Mouse (Mus musculus) mesoderm, embryonic 11.5 days (tissue): Measurements from ENCODE around the gene Srsf10.

Experiments
- DNase-seq: peaks from one replicate; pipeline ENCODE4 v3.0.0-alpha.2; 2012; ENCODE audit warnings: low read depth, low spot score

The Srsf10 gene

GRCm38 (mm10) chr4:135883881-135884516 is 28.5 kb downstream of the Srsf10 start:
- DNase-seq, result no peak

DNA sequence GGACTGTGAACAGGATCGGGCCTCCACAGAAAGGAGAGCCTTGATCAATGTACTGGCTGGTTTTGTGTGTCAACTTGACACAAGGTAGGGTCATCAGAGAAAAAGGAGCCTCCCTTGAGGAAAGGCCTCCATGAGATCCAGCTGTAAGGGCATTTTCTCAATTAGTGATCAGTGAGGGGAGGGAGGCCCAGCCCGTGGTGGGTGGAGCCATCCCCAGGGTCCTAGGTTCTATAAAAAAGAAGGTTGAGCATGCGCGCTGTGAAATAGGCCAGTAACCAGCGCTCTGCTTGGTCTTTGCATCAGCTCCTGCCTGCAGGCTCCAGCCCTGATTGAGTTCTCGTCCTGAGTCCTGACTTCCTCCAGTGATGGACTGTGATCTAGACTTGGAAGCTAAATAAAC is 29.0 kb downstream of the Srsf10 start:
- no peak for DNase-seq

DNA sequence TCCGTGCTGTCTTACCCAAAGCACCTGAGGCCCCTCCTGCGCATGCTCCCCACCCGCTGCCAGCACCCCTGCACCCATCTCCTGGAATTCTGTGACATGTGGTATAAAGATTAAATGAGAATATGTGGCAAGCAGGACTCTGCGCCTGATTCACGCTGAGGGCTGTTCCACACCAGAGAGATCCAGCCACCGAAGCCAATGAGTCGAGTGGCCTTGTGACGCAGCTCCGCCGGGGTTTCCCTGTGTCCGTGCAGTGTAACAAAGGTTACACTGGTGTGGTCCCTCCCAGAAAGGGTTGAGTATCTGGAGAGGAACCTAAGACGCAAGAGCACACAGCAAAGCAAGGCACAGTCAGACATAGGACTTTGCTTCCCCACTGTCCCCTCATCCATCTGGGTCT is 30.1 kb downstream of the Srsf10 start:
- no peak for DNase-seq

DNA sequence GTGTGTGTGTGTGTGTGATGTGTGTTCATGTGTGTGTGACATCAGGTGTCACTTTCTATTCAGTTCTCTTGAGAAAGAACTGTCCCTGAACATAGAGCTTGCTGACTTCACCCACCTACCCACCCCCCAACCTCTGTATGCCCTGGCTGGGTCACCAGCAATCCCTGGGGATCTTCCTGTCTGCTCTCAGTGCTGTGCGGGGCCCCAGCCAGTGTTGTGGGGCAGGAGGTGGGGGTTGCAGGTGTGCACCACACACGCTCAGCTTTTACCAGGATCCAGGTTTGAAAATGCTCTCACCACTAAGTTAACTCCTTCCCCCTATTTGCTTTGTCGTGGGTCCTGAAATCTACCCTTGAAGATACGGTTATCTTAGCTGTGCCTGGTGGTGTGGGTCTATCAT is 30.6 kb downstream of the Srsf10 start:
- DNase-seq, result no peak

DNA sequence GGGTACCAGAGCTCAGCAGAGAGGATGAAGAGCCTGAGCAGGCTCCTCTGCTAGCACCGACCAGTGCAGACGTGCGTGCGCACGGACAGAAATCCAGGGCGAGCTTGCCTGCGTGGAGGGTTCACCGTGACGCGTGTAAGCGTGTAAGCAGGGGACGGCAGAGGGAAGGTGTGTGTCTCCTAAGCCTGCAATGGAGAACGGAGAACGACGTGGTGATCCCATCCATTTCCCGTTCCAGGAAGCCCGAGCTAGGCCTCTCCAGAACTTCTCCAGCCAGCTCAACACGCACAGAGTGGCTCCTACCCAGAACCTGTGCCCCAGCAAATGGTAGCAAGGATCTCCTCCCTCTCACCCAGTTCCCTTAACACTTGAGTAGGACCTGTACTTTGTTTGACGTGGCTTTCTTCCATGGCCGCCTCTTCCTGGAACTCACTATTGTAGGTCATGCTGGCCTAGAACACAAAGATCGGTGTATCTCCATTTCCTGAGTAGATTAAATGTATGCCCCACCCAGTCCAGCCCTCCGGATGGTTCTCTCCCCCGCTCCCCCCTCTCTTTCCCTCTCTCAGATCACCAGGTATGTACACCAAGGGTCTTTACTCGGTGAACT is 33.0 kb downstream of the Srsf10 start:
- no peak for DNase-seq

- no peak for DNase-seq
Measured at GRCm38 (mm10) chr4:135889146-135889883, 33.8 kb downstream of the Srsf10 start.

GRCm38 (mm10) chr4:135889884-135890283 is 34.3 kb downstream of the Srsf10 start:
- DNase-seq, result peak; percentile 69

- DNase-seq, result no peak
Measured at GRCm38 (mm10) chr4:135891539-135891938, 36.0 kb downstream of the Srsf10 start.

- DNase-seq, result no peak
Measured at GRCm38 (mm10) chr4:135892884-135893283, 37.3 kb downstream of the Srsf10 start.

GRCm38 (mm10) chr4:135895071-135895571 is 39.6 kb downstream of the Srsf10 start, which contains the start of gene Cnr2:
TSS of gene Cnr2 (plus strand) at chr4:135895394.
- no peak for DNase-seq

GRCm38 (mm10) chr4:135896157-135896556 is 40.6 kb downstream of the Srsf10 start:
- no peak for DNase-seq

- no peak for DNase-seq
Measured at GRCm38 (mm10) chr4:135898380-135899049, 43.0 kb downstream of the Srsf10 start.

GRCm38 (mm10) chr4:135899050-135899448 is 43.5 kb downstream of the Srsf10 start:
- no peak for DNase-seq

- DNase-seq, result no peak
Measured at GRCm38 (mm10) chr4:135900008-135900407, 44.5 kb downstream of the Srsf10 start.

GRCm38 (mm10) chr4:135902606-135903242 is 47.2 kb downstream of the Srsf10 start:
- DNase-seq, result no peak

DNA sequence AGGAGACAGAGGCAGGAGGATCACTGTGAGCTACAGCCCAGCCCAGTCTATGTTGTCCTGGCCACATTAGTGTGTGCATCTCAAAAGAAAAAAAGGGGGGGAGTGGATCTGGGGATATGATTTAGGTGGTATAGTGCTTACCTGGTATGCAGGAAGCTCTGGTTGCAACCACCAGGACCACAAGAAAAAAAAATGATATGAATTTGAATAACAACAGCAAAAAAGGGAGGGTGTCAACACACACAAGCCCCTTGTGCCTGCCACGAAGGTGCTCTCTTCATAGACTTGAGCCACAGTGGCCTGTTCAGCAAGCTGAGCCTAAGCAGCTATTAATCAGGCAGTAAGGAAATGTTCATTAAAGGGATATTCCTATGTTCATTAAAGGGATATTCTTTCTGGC is 49.3 kb downstream of the Srsf10 start:
- no peak for DNase-seq

GRCm38 (mm10) chr4:135906633-135907032 is 51.1 kb downstream of the Srsf10 start:
- no peak for DNase-seq

GRCm38 (mm10) chr4:135909326-135910066 is 53.9 kb downstream of the Srsf10 start:
- no peak for DNase-seq

DNA sequence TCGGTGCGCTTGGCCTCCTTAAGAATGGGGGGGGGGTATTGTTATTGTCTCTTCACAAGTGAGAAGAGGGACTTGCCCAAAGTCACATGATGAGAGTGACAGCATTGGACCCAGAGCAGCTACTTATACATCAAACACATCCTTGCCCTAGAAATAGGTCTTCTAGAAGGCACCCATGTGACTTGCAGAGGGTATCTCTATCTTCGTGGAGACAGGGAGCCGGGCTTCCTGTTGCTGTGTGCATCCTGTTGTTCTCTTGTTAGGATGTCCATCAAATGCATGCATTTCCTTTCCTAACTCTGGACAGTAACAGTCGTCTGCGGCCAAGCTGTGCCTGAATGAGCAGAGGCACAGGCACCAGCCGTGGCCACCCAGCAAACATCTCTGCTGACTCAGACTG is 56.0 kb downstream of the Srsf10 start:
- DNase-seq, result no peak

GRCm38 (mm10) chr4:135912164-135912563 is 56.6 kb downstream of the Srsf10 start:
- no peak for DNase-seq

- DNase-seq, result peak; percentile 48
Measured at GRCm38 (mm10) chr4:135912835-135913234, 57.3 kb downstream of the Srsf10 start.
